Mouse (Mus musculus) frontal cortex, postnatal 14 days (tissue): ENCODE measurements around the gene Wnk2.
A peak's percentile ranks its signal among the peaks of the same experiment; 100 is the strongest.

Experiments used
- DNase-seq, 2 experiments: peaks; one replicate each; pipeline ENCODE4 v3.0.0; 2022; ENCODE audit warnings: low spot score in 2 of 2

The Wnk2 gene

DNA sequence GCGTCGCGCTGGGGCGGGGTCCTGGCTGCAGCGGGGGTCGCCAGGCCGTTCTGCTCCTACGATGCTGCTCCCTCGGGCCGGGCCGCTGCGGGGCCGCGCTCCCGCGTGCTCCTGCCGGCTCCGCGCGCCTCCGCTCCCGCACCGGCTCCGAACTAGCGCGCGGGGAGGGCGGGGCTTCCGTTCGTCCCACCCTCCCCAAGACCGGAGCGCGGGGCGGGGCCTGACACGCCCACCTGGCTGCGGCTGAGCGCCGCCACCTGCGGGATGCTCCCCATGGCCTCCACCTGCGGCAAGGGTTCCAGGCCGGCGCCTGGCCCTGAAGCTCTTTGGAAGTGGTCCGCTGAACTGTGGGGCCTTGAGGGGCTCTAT, at the start of gene Wnk2:
Gene Wnk2 (minus strand): TSS at position 157 of the 369 bp plus-strand sequence.
- peak; percentile 58 to 72 for DNase-seq

DNA sequence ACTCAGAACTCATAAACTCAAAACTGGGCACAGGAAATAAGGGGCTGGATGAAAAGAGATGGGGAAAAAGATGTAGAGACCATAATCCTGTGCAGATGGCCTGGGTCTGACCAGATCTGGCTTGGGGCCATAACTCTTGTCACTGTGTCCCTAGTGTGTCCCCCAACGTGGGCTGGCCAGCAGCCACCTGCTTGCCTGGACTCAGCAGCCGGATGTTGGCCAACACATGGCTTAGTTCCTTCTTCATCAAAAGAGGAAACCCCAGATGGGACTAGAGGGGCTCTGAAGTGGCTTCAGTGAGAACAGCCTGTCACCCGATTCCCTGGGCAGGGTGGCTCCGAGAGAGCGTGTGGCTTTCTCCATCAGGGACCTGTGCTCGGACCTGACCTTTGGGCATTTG, 49.0 kb upstream of the Wnk2 start:
- DNase-seq: no peak

DNA sequence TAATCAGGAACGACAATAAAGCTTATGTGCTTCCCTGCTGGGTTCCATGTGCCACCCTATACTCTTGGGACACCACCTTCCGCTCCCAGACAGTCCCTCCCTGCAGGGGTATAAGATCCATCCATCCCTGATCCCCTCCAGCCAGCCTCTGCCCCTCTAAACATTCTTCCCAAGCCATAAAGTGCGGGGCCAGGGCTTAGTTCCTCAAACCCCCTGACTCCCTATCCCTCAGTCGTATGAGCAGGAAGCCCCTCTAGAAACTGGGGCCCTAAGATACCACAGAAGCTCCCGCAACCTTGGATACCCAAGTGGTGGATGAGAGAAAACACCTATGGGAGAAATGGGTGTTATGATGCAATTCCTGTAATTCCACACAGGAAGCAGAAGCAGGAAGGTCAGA, 48.4 kb upstream of the Wnk2 start:
- no peak for DNase-seq

DNA sequence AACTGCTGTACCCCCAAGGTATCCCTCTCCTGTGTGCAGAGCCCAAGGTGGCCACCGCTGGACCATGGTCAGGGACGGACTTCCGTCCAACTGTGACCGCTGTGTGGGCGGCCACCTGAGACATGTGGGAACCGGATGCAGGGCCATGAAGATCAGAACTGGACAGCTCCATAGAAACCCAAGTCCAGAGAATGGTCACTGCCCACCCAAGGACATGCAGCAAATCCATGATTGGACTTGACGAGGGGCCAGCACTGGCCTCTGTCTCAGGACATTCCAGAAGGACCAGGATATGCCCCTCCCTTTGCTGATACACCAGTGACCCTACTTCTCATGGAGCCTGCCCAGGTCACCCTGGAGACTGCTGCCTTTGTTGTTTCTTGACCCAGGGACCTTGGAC, 47.8 kb upstream of the Wnk2 start:
- no peak for DNase-seq

DNA sequence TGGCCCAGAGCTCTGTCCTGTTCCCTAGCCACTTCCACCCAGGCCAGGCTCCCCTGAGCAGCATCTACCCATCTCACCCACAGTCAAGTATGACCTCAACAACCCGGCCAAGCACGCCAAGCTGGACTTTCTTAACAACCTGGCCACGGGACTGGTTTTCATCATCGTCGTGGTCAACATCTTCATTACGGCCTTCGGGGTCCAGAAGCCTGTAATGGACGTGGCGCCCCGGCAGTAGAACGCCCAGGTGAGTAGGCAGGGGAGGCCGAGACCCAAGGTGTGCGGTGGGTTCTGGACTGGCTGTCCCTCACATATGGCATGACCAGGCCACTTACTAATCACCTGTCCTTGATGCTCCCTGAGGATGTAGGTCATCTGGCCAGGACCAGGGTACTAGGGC, 47.0 kb upstream of the Wnk2 start:
- no peak for DNase-seq

DNA sequence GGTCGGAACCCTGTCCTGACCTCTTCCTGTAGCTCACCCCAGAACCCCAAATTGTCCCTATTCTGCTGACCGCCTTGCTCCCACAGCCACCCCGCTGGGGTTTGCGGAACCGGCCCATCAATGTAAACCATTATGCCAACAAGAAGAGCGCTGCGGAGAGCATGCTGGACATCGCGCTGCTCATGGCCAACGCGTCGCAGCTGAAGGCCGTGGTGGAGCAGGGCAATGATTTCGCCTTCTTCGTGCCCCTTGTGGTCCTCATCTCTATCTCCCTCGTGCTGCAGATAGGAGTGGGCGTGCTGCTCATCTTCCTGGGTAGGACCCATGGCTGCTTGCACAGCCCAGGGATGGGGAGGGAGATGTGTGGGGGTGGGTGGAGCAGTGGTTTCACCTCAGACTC, 45.8 kb upstream of the Wnk2 start:
- no peak for DNase-seq

DNA sequence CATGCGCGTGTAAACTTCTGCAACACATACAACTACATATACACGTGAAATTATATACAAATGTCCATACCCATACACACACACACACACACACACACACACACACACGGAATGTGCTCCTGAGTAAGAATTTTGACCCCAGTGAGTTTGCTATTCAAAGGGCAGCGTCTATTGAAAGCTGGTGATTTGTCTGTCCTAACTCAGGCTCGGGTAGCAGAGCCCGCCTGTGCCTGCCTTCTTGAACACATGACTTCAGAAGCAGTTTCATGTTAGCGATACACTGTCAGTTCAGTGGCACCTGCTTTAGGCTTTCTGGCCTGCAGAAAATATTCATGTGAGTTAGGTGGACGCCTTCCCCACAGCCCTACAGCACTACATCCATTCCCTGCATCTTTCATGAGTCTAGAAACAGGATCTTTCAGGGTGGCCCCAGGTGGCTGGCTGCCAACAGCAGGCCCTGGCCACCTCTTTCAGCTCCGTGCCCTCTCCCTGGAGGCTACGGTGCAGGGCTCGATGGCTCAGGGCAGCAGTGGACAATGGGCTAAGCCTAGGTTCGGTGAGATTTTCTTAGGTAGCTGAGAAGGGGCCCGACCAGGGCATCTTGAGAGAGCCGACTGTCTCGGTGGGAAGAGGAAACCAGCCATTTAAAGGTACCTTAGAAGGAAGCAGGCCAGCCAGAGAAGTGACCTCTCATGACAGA, 44.5 kb upstream of the Wnk2 start:
- no peak for DNase-seq

DNA sequence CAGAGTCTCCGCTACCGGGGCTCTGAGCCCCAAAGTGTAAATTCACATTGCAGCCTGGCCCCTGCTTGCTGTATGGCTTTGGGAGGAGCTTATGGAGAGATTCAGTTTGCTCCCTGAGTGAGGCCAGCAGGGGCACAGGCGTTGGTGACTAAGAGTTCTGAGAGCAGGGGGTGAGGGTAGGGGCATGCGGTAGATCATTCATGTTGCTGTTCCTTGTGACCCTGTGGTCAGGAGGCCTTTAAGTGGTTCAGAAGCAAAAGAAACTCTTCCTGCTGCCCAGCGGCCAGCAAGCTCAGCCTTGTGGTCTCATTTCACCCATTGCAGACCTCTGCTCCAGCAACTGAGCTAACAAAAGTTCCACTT, 43.8 kb upstream of the Wnk2 start:
- DNase-seq: no peak

DNA sequence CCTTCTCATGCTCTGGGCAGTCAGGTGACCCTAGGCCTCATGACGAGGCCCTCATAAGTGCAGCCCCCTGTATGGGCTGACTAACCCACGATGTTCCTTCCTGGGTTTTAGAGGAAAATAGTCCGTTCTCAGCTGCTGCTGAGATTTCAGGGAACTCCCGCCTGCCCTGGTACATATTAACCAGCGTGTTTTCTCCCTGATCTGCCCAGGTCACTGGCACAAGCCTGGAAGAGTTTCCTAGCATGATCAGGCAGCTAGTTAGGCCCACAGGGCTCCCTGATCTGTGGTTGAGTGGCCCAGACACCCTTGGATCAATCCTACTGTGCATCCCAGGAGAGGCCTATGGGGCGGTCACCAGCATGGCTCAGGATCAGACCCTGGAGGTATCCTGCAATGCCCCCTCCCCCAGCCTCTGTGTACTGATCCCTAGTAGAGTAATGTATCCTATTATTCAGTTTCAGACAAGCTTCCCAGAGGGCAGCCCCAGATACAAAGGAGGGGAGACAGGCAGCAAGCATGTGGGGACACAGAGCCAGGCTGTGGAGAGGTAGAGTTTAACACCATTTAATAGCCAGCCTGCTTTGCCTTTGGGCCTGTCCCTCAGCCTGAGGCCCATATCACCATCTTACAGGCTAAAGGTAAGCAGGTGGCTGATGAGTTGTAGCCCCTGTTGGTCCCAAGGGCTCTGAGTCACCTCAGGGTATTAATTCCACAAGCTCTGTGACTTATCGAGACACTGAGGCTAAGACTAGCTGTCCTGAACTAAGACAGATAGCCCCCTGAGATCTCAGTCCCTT, 43.3 kb upstream of the Wnk2 start:
- DNase-seq: no peak

DNA sequence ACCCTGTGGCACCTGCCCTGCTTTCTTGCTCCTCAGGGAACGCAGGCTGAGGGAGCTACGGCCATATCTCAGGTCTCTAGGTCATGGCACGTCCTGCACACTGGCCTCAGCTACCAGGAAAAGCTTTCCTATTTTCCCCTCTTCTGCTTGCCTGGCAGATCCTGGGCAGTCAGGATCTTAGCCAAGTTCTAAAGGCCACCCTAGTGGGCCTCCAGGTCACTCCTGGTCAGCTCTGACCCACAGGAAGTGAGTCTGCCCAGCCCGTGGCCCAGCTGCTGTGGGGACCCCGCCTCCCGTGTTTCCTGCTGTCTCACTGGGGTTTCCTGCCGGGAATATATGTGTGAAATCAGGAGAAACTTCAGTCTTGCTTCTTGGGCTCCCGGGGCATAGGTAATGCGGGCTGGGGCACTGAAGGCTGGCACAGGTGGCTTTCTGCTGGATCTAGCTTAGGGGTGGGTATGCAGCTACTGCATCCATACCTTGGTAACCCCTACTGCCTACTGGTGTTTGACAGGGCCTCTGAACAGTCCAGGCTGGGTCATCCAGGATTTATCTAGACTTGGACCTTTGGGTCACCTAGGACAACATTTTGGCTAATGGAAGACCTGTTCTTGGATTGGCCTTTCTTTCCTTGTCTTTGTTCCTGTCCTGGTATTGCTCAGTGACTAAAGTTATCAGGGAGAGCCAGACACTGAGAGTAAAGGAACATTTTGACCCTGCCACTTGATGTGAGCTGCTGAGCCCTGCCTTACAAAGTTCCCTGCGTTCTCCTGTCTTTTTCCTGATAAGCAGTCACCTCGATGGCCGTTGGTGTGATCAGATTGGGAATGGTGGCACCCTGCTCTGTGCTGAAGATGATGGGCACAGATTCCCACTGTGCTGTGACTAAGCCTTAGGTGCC, 42.4 kb upstream of the Wnk2 start:
- no peak for DNase-seq

DNA sequence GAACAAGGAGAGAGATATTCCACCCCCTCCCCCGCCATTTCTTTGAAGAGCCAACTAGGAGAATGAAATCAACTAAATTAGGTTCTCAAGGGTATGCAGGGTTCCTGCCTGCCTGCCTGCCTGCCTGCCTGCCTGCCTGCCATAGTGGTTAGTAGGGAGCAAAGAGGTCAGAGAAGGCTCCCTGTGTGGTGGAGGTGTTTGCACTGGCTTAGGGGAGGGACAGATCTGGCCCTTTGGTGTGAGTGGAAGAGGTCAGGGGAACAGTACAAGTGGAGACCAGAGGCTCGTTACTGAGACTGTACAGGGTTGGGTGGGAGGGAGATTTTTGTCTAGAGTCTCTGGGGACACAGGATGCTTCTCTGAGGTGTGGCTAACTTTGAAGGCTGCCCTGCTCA, 41.1 kb upstream of the Wnk2 start:
- DNase-seq: no peak

DNA sequence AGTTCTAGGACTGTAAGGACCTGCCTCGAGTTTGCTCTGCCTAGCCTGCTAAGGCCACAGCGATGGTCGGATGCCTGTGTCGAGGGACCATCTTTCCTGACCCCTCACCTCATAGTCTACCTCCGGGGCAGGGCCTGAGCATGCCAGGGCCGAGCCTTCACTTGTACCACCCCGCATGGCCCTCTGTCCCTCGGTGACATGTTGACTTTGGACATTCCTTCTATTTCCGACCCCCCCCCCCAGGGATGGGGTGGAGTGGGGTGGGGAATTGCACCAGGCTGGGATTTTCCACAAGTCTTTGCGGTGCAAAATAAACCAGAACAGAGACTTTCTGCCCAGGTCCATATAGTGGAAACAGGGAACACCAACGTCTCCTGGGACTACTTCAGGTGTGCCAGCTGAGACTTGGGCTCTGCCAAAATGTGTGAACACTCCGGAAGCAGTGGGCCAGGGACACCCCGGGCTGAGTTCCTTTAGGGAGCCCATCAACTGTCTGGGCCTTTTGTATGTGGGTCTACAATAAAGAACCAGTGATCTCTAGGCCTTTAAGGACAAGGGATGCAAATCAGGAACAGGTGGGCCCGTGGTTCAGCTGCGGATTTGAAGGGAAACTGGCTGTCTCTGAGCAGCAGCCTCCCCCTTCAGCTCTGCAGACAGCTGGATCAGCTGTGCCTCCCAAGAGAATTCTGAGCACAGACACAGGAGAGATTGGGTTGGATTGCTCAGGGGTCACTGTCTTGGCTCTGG, 40.6 kb upstream of the Wnk2 start:
- peak in 1 of 2 experiments; percentile 8 for DNase-seq

DNA sequence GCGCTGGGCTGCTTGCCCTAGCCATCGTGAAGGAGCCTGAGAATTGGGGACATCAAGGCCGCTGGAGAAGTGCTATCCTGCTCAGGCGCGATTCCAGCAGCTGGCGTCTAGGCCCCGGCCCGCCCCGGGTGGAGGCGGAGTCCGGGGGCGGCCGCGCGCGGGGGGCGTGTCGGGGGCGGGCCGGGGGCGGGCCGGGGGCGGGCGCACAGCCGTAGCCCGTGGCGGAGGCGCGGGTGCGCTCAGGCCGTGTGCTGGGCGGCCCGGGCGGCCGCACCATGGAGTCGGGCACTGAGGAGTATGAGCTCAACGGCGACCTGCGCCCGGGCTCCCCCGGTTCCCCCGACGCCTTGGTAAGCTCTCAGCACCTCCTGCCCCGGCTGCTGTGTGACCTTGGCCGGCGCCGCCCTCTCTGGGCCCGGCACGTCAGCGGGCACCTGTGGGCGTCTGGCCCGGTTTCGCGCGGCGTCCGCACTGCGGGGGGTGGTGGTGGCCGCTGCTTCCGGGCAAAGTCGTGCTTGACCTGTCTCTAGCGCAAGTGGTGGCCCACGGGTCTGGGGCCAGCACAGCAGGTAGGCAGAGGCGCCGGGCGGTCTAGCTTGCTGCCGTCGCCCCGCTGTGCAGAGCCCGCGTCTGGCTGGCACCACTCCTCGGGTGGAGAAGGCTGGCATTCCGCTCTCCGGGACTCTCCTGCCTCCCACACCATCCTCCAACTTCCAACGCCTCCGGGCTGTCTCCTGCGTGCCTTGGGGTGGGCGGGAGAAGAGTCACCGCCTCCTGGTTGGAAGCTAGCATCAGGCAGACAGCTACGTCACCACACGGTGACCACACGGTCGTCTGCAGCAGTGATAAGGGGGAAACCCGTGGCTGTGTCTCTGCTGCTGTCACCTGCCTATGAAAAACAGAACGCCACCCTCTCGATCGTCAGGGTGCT, 39.7 kb upstream of the Wnk2 start, which contains the start of gene Ninj1:
Gene Ninj1 (plus strand): TSS at position 198 of the 931 bp plus-strand sequence.
- DNase-seq: peak; percentile 59 to 60

DNA sequence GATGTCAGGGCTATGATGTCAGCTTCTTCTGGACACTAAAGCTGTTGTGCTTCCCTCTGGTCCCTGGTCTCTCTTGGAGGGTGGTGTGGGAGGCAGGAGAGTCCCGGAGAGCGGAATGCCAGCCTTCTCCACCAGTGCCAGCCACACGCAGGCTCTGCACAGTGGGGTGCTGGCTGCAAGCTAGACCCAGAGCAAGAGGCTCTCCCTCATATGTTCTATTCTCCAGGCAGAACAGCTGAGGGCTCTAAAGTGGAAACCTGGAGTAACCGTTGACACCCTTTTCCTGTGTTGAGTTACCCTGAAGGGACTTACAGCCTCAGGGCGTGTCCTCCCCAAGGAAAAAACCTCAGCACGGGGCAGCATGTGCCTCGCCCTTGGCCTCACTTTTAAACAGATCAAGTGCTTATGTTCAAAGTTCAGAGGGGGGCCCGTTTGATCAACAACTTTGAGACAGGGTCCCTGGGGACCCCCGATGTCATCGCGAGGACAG, 39.0 kb upstream of the Wnk2 start:
- DNase-seq: no peak

DNA sequence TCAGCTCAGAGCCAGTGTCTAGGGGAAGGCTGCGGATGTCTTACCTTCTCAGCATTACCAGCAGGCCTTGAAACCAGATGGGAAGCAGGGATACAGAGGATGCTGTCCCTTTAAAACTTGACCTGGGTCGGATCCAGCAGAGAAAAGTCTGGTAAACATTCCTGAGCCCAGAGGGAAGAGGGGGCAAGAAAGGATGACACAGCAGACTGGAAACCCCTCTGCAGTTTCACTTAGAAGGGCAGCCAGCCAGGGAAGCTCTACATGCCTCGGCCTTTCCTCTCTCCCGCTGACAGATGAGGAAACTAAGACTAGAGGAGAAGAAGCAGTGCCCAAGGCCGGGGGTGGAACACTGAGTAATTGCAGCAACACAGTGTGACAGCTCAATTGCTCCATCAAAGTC, 35.8 kb upstream of the Wnk2 start:
- DNase-seq: no peak

DNA sequence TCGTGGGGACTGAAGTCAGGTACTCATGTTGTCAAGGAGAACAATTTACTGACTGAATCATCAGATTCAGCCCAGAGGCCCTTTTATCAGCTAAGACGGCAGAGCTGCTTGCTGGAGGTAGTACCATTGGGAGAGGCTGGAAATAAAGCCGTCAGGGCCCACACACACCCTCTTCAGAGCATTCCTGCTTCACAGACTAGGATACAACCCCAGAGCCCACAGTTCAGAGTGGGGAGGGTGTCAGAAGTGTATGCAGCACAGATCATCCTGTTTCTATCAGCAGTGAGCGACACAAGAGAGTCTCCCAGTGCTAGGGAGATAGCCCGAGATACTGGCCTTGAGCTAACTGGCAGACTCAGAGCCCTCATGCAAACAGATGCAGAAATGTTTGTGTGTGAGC, 35.3 kb upstream of the Wnk2 start:
- DNase-seq: no peak

DNA sequence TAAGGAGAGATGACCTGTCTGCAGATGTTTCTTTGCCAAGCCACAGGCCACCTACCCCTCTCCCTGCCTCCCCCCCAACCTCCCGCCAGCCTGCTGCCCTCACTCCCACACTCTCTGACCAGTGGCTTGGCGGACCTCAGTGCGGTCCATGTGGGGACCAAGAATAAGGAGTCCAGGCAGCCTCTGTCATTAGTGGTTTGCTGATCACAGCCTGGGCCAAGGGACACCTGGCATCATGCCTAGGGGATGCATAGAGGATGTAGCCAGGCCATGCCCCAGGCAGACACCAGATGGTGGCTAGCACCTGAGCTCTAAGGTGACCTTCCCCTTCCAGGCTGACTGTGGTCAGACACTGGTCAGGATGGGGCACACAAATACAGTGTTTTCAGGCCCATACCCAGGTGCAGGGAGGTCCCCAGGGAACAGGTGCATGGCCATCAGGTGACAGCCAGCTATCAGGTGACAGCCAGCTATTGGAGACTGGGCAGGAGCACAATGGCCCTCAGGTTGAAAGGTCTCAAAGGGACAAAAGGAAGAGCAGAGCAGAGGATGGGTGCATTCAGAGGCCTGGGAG, 33.7 kb upstream of the Wnk2 start:
- no peak for DNase-seq

DNA sequence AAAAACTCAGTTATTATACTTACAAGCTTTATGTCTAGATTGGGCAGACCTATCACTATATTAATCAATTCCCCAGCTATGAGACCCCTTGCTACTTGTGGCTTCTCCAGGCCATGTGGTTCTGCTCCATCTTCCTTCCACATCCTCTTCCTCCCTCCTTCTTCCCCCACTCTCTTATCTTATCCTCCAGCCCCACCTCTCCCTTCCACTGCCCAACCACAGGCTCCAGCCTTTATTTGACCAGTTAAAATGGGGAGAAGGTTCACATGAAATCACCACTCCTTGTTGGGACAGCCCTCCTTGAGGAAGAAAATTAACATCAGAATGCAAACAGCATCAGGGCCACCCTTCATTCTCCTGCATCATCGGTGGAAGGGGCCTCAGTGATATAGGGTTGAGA, 32.9 kb upstream of the Wnk2 start:
- no peak for DNase-seq

DNA sequence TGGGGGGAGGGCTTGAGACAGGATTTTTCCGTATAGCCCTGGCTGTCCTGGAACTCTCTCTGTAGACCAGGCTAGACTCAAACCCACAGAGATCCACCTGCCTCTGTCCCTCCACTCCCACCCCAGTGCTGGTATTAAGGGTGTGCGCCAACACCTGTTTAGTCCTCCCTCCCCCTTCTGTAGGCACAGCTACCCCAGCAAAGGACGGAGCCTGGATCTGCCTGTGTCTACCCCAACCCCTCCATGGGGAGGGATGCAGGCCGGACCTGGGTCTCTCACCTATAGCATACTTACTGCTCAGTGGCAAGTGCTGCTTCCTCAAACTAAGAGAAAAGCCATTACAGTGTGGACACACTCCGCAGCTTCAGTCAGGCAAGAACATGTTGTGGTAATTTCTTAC, 32.5 kb upstream of the Wnk2 start:
- no peak for DNase-seq
